Mouse (Mus musculus) brain, embryonic 18.5 days (tissue): ENCODE data around the gene Olfr1341.

Source experiments
- DNase-seq: peaks from one replicate; pipeline ENCODE4 v3.0.0-alpha.2; 2012; ENCODE audit warnings: low read depth, low spot score

The Olfr1341 gene

GRCm38 (mm10) chr4:118703223-118703622 lies at the start of gene Olfr1341:
Olfr1341 (plus strand) TSS chr4:118703523.
- DNase-seq: no peak

- no peak for DNase-seq
Measured at GRCm38 (mm10) chr4:118658652-118659051, 44.7 kb upstream of the Olfr1341 start, which contains the start of gene Olfr62. Olfr62 (plus strand) TSS chr4:118658952.

GRCm38 (mm10) chr4:118687086-118687485 lies 16.2 kb upstream of the Olfr1341 start:
- no peak for DNase-seq

- DNase-seq: no peak
Measured at GRCm38 (mm10) chr4:118692412-118692973, 10.8 kb upstream of the Olfr1341 start, which contains the start of gene Olfr1342. Olfr1342 (minus strand) TSS chr4:118692756.

- DNase-seq: no peak
Measured at GRCm38 (mm10) chr4:118693812-118694211, 9.5 kb upstream of the Olfr1341 start.

- no peak for DNase-seq
Measured at GRCm38 (mm10) chr4:118708086-118708485, 4.8 kb downstream of the Olfr1341 start.

GRCm38 (mm10) chr4:118711656-118712055 lies 8.3 kb downstream of the Olfr1341 start:
- DNase-seq: no peak

- DNase-seq: no peak
Measured at GRCm38 (mm10) chr4:118719838-118720237, 16.5 kb downstream of the Olfr1341 start, which contains the start of gene Olfr1340. Olfr1340 (plus strand) TSS chr4:118720138.

GRCm38 (mm10) chr4:118721742-118722483 lies 18.6 kb downstream of the Olfr1341 start:
- no peak for DNase-seq

- no peak for DNase-seq
Measured at GRCm38 (mm10) chr4:118731875-118732274, 28.6 kb downstream of the Olfr1341 start, which contains the start of gene Olfr1339. Olfr1339 (plus strand) TSS chr4:118732175.

- no peak for DNase-seq
Measured at GRCm38 (mm10) chr4:118739574-118739973, 36.3 kb downstream of the Olfr1341 start.

GRCm38 (mm10) chr4:118740988-118741698 lies 37.8 kb downstream of the Olfr1341 start:
- no peak for DNase-seq

GRCm38 (mm10) chr4:118741881-118742280 lies 38.6 kb downstream of the Olfr1341 start:
- DNase-seq: no peak

GRCm38 (mm10) chr4:118758637-118759036 lies 55.3 kb downstream of the Olfr1341 start, which contains the start of gene Olfr1338:
Olfr1338 (minus strand) TSS chr4:118758737.
- no peak for DNase-seq
